23 mouse cellular contexts compared by ENCODE assay signal in genomic region chr17:44611543-44611942, GRCm38 (mm10).
DNase-seq lines count a peak whose midpoint lies in the region; ATAC-seq and TF ChIP-seq lines count a peak whose summit lies in the region.
"Had no signal": no experiment of that assay in that cellular context is flagged by ENCODE, and none has a peak within 500 bp of the region (broad histone marks: within the 10 kb centered on the region; RNA-seq: fewer than 3 reads in every experiment).

No protein-coding gene starts in this region.

- H3K79me2 ChIP-seq in CH12.LX (replicated peaks; ENCODE audit: control insufficient read depth, extremely low read depth, insufficient read depth, poor library complexity, severe bottlenecking) = peaks cover 15% of the 10 kb centered on the region

- TF ChIP-seq RAD21 in CH12.LX (IDR thresholded peaks at IDR 0.05; ENCODE audit: low read depth, low read length) = no peak

- H3K4me2 ChIP-seq in CH12.LX (ENCODE audit: insufficient read depth, low read depth, poor library complexity, severe bottlenecking) = peak overlapping the region; percentile 41; the same call in 1 of the 2 replicates

- H3K9ac ChIP-seq in CH12.LX (ENCODE audit: insufficient read depth, low read depth) = peak overlapping the region; percentile 98

- no peaks in the 10 kb centered on the region for H3K27me3 ChIP-seq in CH12.LX (replicated peaks)
- H3K27me3 ChIP-seq: Patski had no signal

- dilution Hi-C loops in CH12.LX (cut with MboI; ENCODE audit: extremely low pct_ligation_motif_present, extremely low pct_unique_long_range_greater_than_20kb, low sequenced_read_pairs) = no loop called here

- in situ Hi-C loops in CH12.LX (cut with MboI; ENCODE audit: low pct_ligation_motif_present, low pct_unique_long_range_greater_than_20kb, low sequenced_read_pairs) = no loop called here

- H3K4me3 ChIP-seq in CH12.LX (replicated peaks in 1 of 3; ENCODE audit: low read depth in 2 of 3, low read length in 2 of 3, poor library complexity in 1 of 3) = peak overlapping the region in 2 of 3 experiments; percentile 61 to 75

- DNase-seq in CD4-positive helper T cell, adult 2 months (ENCODE audit: low read depth, low spot score) = peak; percentile 45
- peak; percentile 74 for DNase-seq in CH12.LX (ENCODE audit: extremely low read depth)
- DNase-seq in induced T-regulatory cell, adult 2 months (ENCODE audit: low read depth) = peak; percentile 64
- no peak for DNase-seq in T-cell, adult 2 months (ENCODE audit: low spot score)
- no peak for DNase-seq in layer of hippocampus, adult 9-11 months
- DNase-seq: adrenal gland, adult 2 months; adrenal gland, adult 8-10 months; adrenal gland, postnatal 10 days; adrenal gland, postnatal 14 days; adrenal gland, postnatal 25 days; adrenal gland, postnatal 36 days; B cell, adult 2 months; cerebellum, adult 11 months; cerebellum, adult 11-12 months; cerebellum, adult 18-20 months; cerebellum, adult 2 months; cerebellum, adult 8-10 months; cerebellum, adult 9-10 months had no signal

- TF ChIP-seq POLR2A in CH12.LX (IDR thresholded peaks at IDR 0.05; ENCODE audit: low read depth, low read length) = peak; percentile 74

- peak overlapping the region; percentile 90 for H3K27ac ChIP-seq in CH12.LX (ENCODE audit: insufficient read depth, low read depth)

- peak; percentile 91 for TF ChIP-seq EP300 in CH12.LX (IDR thresholded peaks at IDR 0.05; ENCODE audit: low read length)

- no peak for TF ChIP-seq CTCF in CH12.LX (conservative IDR thresholded peaks at IDR 0.05 in 1 of 2, IDR thresholded peaks at IDR 0.05 in 1 of 2; ENCODE audit: low read depth in 2 of 2, low read length in 2 of 2)

- H3K4me1 ChIP-seq in CH12.LX (ENCODE audit: control insufficient read depth in 1 of 2, insufficient read depth in 2 of 2) = peaks cover 13 to 16% of the 10 kb centered on the region in 2 experiments

- ATAC-seq in megakaryocyte progenitor cell, adult 5-6 weeks (replicated peaks; ENCODE audit: poor library complexity) = no peak
- ATAC-seq: activated CD4-positive, CD25-positive, alpha-beta regulatory T cell, adult 4 months; CD4-positive, CD25-positive, alpha-beta regulatory T cell, adult 4 months; Patski had no signal

- H3K36me3 ChIP-seq in CH12.LX (replicated peaks in 1 of 2; ENCODE audit: control insufficient read depth in 1 of 2, insufficient read depth in 1 of 2, low read length in 1 of 2) = no peaks in the 10 kb centered on the region
- H3K36me3 ChIP-seq: G1E had no signal

- H3K9me3 ChIP-seq in CH12.LX (replicated peaks; ENCODE audit: low read length) = no peaks in the 10 kb centered on the region

TF ChIP-seq in CH12.LX, 34 proteins besides CTCF, POLR2A, EP300 and RAD21:
- TF ChIP-seq MYC (IDR thresholded peaks at IDR 0.05; ENCODE audit: low read depth, low read length) (peak; percentile 8; the same call in 1 of the 2 replicates), NELFE (IDR thresholded peaks at IDR 0.05; ENCODE audit: low read depth, low read length) (peak; percentile 73), ZMIZ1 (IDR thresholded peaks at IDR 0.05; ENCODE audit: low read depth, low read length) (peak; percentile 73; the same call in 1 of the 2 replicates), PAX5 (IDR thresholded peaks at IDR 0.05; ENCODE audit: low read length) (no peak), ZC3H11A (IDR thresholded peaks at IDR 0.05; ENCODE audit: low read depth, low read length) (no peak), TBP (conservative IDR thresholded peaks at IDR 0.05; ENCODE audit: low read depth, low read length) (peak; percentile 90), CHD2 (IDR thresholded peaks at IDR 0.05; ENCODE audit: low read length) (no peak), UBTF (IDR thresholded peaks at IDR 0.05; ENCODE audit: low read depth, low read length) (no peak), USF2 (conservative IDR thresholded peaks at IDR 0.05; ENCODE audit: low read depth, low read length) (no peak), JUN (IDR thresholded peaks at IDR 0.05; ENCODE audit: insufficient read depth, low read depth, low read length) (peak; percentile 61; the same call in 1 of the 2 replicates), IRF4 (IDR thresholded peaks at IDR 0.05; ENCODE audit: low read depth, low read length) (peak; percentile 92), MAFK (IDR thresholded peaks at IDR 0.05; ENCODE audit: insufficient replicate concordance, low read length) (0 out of 2 replicates have a peak, but pooled peaks have one; percentile 57), BHLHE40 (IDR thresholded peaks at IDR 0.05; ENCODE audit: low read depth, low read length) (peak; percentile 71), MAZ (IDR thresholded peaks at IDR 0.05; ENCODE audit: low read depth, low read length) (peak; percentile 74), MEF2A (IDR thresholded peaks at IDR 0.05; ENCODE audit: borderline replicate concordance, low read depth, low read length) (peak; percentile 59; the same call in 1 of the 2 replicates), E2F4 (IDR thresholded peaks at IDR 0.05; ENCODE audit: insufficient replicate concordance, low read depth, low read length) (no peak), ZKSCAN1 (IDR thresholded peaks at IDR 0.05; ENCODE audit: borderline replicate concordance, low read depth, low read length) (no peak), ELF1 (IDR thresholded peaks at IDR 0.05; ENCODE audit: low read depth, low read length) (no peak), RCOR1 (conservative IDR thresholded peaks at IDR 0.05; ENCODE audit: low read depth, low read length) (peak; percentile 77; the same call in 1 of the 2 replicates), POLR2AphosphoS2 (IDR thresholded peaks at IDR 0.05; ENCODE audit: low read depth, low read length) (no peak), MAX (IDR thresholded peaks at IDR 0.05; ENCODE audit: low read length) (no peak; the same call in 1 of the 2 replicates), KAT2A (IDR thresholded peaks at IDR 0.05; ENCODE audit: insufficient replicate concordance, low read length) (no peak), HCFC1 (IDR thresholded peaks at IDR 0.05; ENCODE audit: low read depth, low read length) (0 out of 2 replicates have a peak, but pooled peaks have one; percentile 10), TCF12 (IDR thresholded peaks at IDR 0.05; ENCODE audit: low read depth, low read length) (peak; percentile 56; the same call in 1 of the 2 replicates), SIN3A (IDR thresholded peaks at IDR 0.05; ENCODE audit: low read length) (peak; percentile 42; the same call in 1 of the 2 replicates), CHD1 (IDR thresholded peaks at IDR 0.05; ENCODE audit: low read depth, low read length) (no peak), USF1 (IDR thresholded peaks at IDR 0.05; ENCODE audit: low read depth, low read length) (no peak), NRF1 (IDR thresholded peaks at IDR 0.05; ENCODE audit: low read depth, low read length) (no peak), GABPA (IDR thresholded peaks at IDR 0.05; ENCODE audit: insufficient replicate concordance, low read depth, low read length) (no peak), ETS1 (conservative IDR thresholded peaks at IDR 0.05; ENCODE audit: low read depth, low read length) (peak; percentile 90), ZNF384 (IDR thresholded peaks at IDR 0.05; ENCODE audit: low read depth, low read length) (peak; percentile 99), MXI1 (IDR thresholded peaks at IDR 0.05; ENCODE audit: low read depth, low read length) (no peak), SMC3 (IDR thresholded peaks at IDR 0.05; ENCODE audit: low read depth, low read length) (no peak), JUND (conservative IDR thresholded peaks at IDR 0.05; ENCODE audit: low read depth, low read length) (no peak; the same call in 1 of the 2 replicates)
TF ChIP-seq in CH12.LX: peak in this region for 16.

Comparison
In these comparisons a context has a peak if more than half of its experiments do, and no peak if none do; other contexts are left out.
1. DNase-seq: peak in CD4-positive helper T cell, adult 2 months (single experiment), CH12.LX (single experiment) and induced T-regulatory cell, adult 2 months (single experiment); none in T-cell, adult 2 months (single experiment) and layer of hippocampus, adult 9-11 months (single experiment).